In genomic region chr6:8274387-8275054, GRCm38 (mm10) we compare ENCODE assay signal across 8 mouse cellular contexts. TPM values are rescaled to one million over a fixed set of nuclear protein-coding genes. Genes with fewer than 3 reads are reported as not detected.
DNase-seq lines count a peak whose midpoint lies in the region; ATAC-seq and TF ChIP-seq lines count a peak whose summit lies in the region.

No protein-coding gene starts in this region.

- H3K9ac ChIP-seq in ES-Bruce4 (ENCODE audit: low read depth, poor library complexity, severe bottlenecking): no peak overlapping the region
- no peak overlapping the region for H3K9ac ChIP-seq in forebrain, embryonic 15.5 days (replicated peaks)
- no peak overlapping the region for H3K9ac ChIP-seq in kidney, postnatal 0 days (ENCODE audit: low read depth, low read length)

- H3K27ac ChIP-seq in ES-Bruce4 (ENCODE audit: insufficient read depth, low read length): no peak overlapping the region
- no peak overlapping the region for H3K27ac ChIP-seq in forebrain, embryonic 15.5 days (replicated peaks)
- H3K27ac ChIP-seq in kidney, postnatal 0 days: no peak overlapping the region

- H3K4me2 ChIP-seq in forebrain, embryonic 15.5 days (replicated peaks): no peak overlapping the region
- no peak overlapping the region for H3K4me2 ChIP-seq in kidney, postnatal 0 days (ENCODE audit: low read length)

- TF ChIP-seq POLR2A in ES-Bruce4 (IDR thresholded peaks at IDR 0.05; ENCODE audit: insufficient read depth, low read length): no peak

- no peak for TF ChIP-seq EP300 in ES-Bruce4 (IDR thresholded peaks at IDR 0.05; ENCODE audit: insufficient read depth, low read depth, low read length)

- TF ChIP-seq CTCF in ES-Bruce4 (IDR thresholded peaks at IDR 0.05; ENCODE audit: low read depth, low read length): peak; percentile 29
- TF ChIP-seq CTCF in kidney, postnatal 0 days (IDR thresholded peaks at IDR 0.05; ENCODE audit: low read depth): peak; percentile 78

- 31% methylated on average over 6 of the region's 6 CpGs for WGBS in forebrain, embryonic 15.5 days
- WGBS in kidney, postnatal 0 days: 31% methylated on average over 6 of the region's 6 CpGs

- no peaks in the 10 kb centered on the region for H3K9me3 ChIP-seq in ES-Bruce4 (replicated peaks; ENCODE audit: control insufficient read depth, insufficient read depth, low read length, poor library complexity, severe bottlenecking)
- H3K9me3 ChIP-seq in forebrain, embryonic 15.5 days: no peaks in the 10 kb centered on the region
- no peaks in the 10 kb centered on the region for H3K9me3 ChIP-seq in kidney, postnatal 0 days (replicated peaks; ENCODE audit: low read length)

- H3K4me1 ChIP-seq in ES-Bruce4 (ENCODE audit: control insufficient read depth, insufficient read depth, low read length): no peaks in the 10 kb centered on the region
- H3K4me1 ChIP-seq in forebrain, embryonic 15.5 days: no peaks in the 10 kb centered on the region
- no peaks in the 10 kb centered on the region for H3K4me1 ChIP-seq in kidney, postnatal 0 days (replicated peaks; ENCODE audit: insufficient read depth, low read length)

- peak; percentile 38 for ATAC-seq in frontal cortex, adult (ENCODE audit: low TSS enrichment)
- ATAC-seq in forebrain, embryonic 15.5 days (replicated peaks): peak; percentile 61
- 0 out of 2 replicates have a peak, but pooled peaks have one; percentile 43 for ATAC-seq in kidney, postnatal 0 days (replicated peaks; ENCODE audit: low FRiP score, low read depth)

- no peak overlapping the region for H3K4me3 ChIP-seq in ES-Bruce4 (ENCODE audit: low read depth, low read length)
- H3K4me3 ChIP-seq in forebrain, embryonic 15.5 days: no peak overlapping the region
- H3K4me3 ChIP-seq in kidney, postnatal 0 days (replicated peaks; ENCODE audit: low read depth, low read length): no peak overlapping the region

- H3K27me3 ChIP-seq in ES-Bruce4 (ENCODE audit: control insufficient read depth, insufficient read depth, low read length, poor library complexity, severe bottlenecking): no peaks in the 10 kb centered on the region
- H3K27me3 ChIP-seq in forebrain, embryonic 15.5 days: no peaks in the 10 kb centered on the region
- no peaks in the 10 kb centered on the region for H3K27me3 ChIP-seq in kidney, postnatal 0 days (ENCODE audit: insufficient read depth, low read length)

- no peaks in the 10 kb centered on the region for H3K36me3 ChIP-seq in ES-Bruce4 (ENCODE audit: control insufficient read depth, insufficient read depth, low read length, poor library complexity, severe bottlenecking)
- H3K36me3 ChIP-seq in forebrain, embryonic 15.5 days: no peaks in the 10 kb centered on the region
- H3K36me3 ChIP-seq in kidney, postnatal 0 days (ENCODE audit: insufficient read depth, low read length): no peaks in the 10 kb centered on the region

- no peak for DNase-seq in frontal cortex, postnatal 36 days (ENCODE audit: low spot score in 2 of 2)
- DNase-seq in cerebellum, adult 11 months: peak; percentile 24
- peak; percentile 84 for DNase-seq in kidney, postnatal 0 days (ENCODE audit: low spot score)
- peak; percentile 71 for DNase-seq in lung, postnatal 36 days
- DNase-seq in retina, postnatal 7 days (ENCODE audit: low read depth, low spot score): peak; percentile 41

RNA-seq across cellular contexts. Expression of gene Gm45062, which starts 15.3 kb away (rescaled TPM):
- polyA plus RNA-seq in ES-Bruce4 (2011; ENCODE audit: insufficient read depth, insufficient read length, low read depth, missing spikeins): 5.1 and 5.8 TPM in 2 replicates
- 21.2 and 21.8 TPM in 2 replicates for polyA plus RNA-seq in forebrain, embryonic 15.5 days (2015; fragmentation: Nextera tagmentation; extraction: Ambion mirVana)
- 5.0 and 7.4 TPM in 2 replicates for polyA plus RNA-seq in kidney, postnatal 0 days (2015; fragmentation: Nextera tagmentation; extraction: Ambion mirVana)

RNA-seq across cellular contexts. Expression of gene Umad1, which starts 15.4 kb away (rescaled TPM):
- polyA plus RNA-seq in ES-Bruce4 (2011; ENCODE audit: insufficient read depth, insufficient read length, low read depth, missing spikeins): 2.5 and 5.2 TPM in 2 replicates
- 40.1 and 42.7 TPM in 2 replicates for polyA plus RNA-seq in forebrain, embryonic 15.5 days (2015; fragmentation: Nextera tagmentation; extraction: Ambion mirVana)
- polyA plus RNA-seq in kidney, postnatal 0 days (2015; fragmentation: Nextera tagmentation; extraction: Ambion mirVana): 28.4 and 31.8 TPM in 2 replicates

RNA-seq across cellular contexts. Expression of gene Rpa3, which starts 15.5 kb away (rescaled TPM):
- polyA plus RNA-seq in ES-Bruce4 (2011; ENCODE audit: insufficient read depth, insufficient read length, low read depth, missing spikeins): 153 and 163 TPM in 2 replicates
- 102 and 115 TPM in 2 replicates for polyA plus RNA-seq in forebrain, embryonic 15.5 days (2015; fragmentation: Nextera tagmentation; extraction: Ambion mirVana)
- polyA plus RNA-seq in kidney, postnatal 0 days (2015; fragmentation: Nextera tagmentation; extraction: Ambion mirVana): 166 and 182 TPM in 2 replicates

Comparison
In these comparisons a context has a peak if more than half of its experiments do, and no peak if none do; other contexts are left out.
1. DNase-seq: peak in cerebellum, adult 11 months (single experiment), kidney, postnatal 0 days (single experiment), lung, postnatal 36 days (single experiment) and retina, postnatal 7 days (single experiment); none in frontal cortex, postnatal 36 days (0 of 2).
2. Peak in every context shown above with its lines, with median percentiles within 50 percentile points of each other: ATAC-seq.